ENCODE assay signal across 22 mouse cellular contexts in genomic region chr2:172699654-172700053, GRCm38 (mm10).
DNase-seq lines count a peak whose midpoint lies in the region; ATAC-seq and TF ChIP-seq lines count a peak whose summit lies in the region.
"Had no signal": no experiment of that assay in that cellular context is flagged by ENCODE, and none has a peak within 500 bp of the region (broad histone marks: within the 10 kb centered on the region; RNA-seq: fewer than 3 reads in every experiment).

No protein-coding gene starts in this region.

- no peak overlapping the region for H3K4me2 ChIP-seq in stomach, embryonic 14.5 days (replicated peaks; ENCODE audit: low read depth, low read length)
- H3K4me2 ChIP-seq in heart, embryonic 11.5 days, result no peak overlapping the region
- H3K4me2 ChIP-seq: forebrain, embryonic 12.5 days; heart, embryonic 15.5 days; hindbrain, embryonic 13.5 days had no signal

- H3K27me3 ChIP-seq in heart, embryonic 10.5 days (ENCODE audit: insufficient read depth, poor library complexity, severe bottlenecking), result peaks cover 4% of the 10 kb centered on the region; the same call in 1 of the 2 replicates
- no peaks in the 10 kb centered on the region for H3K27me3 ChIP-seq in heart, adult 2 months (ENCODE audit: control insufficient read depth, insufficient read depth, low read length)
- H3K27me3 ChIP-seq in stomach, embryonic 14.5 days (ENCODE audit: control insufficient read depth, insufficient read depth, low read length), result no peaks in the 10 kb centered on the region
- H3K27me3 ChIP-seq in heart, embryonic 11.5 days (ENCODE audit: control insufficient read depth, insufficient read depth, low read length), result no peaks in the 10 kb centered on the region; the same call in 1 of the 2 replicates
- H3K27me3 ChIP-seq: heart, embryonic 15.5 days had no signal

- TF ChIP-seq EP300 in heart, adult 2 months (IDR thresholded peaks at IDR 0.05; ENCODE audit: insufficient read depth, low read depth, low read length), result no peak

- no peak for TF ChIP-seq CTCF in heart, adult 2 months (IDR thresholded peaks at IDR 0.05)

- 79% methylated on average over 4 of the region's 4 CpGs for WGBS in heart, embryonic 10.5 days
- WGBS in heart, adult 2 months, result 73% methylated on average over 4 of the region's 4 CpGs
- WGBS in stomach, embryonic 14.5 days, result 79% methylated on average over 4 of the region's 4 CpGs
- WGBS in heart, embryonic 11.5 days (ENCODE audit: insufficient replicate concordance), result 83% methylated on average over 4 of the region's 4 CpGs

- 0 out of 2 replicates have a peak overlapping the region, but pooled peaks have one; percentile 3 for H3K27ac ChIP-seq in heart, embryonic 10.5 days
- H3K27ac ChIP-seq in heart, adult 2 months, result no peak overlapping the region
- H3K27ac ChIP-seq in stomach, embryonic 14.5 days (ENCODE audit: low read length), result no peak overlapping the region
- no peak overlapping the region for H3K27ac ChIP-seq in heart, embryonic 11.5 days (ENCODE audit: low read depth, low read length)
- H3K27ac ChIP-seq: gastrocnemius, adult 2 months; heart, embryonic 15.5 days; hindbrain, embryonic 13.5 days; hindbrain, postnatal 0 days had no signal

- H3K9ac ChIP-seq in heart, adult 2 months (ENCODE audit: low read depth, low read length), result no peak overlapping the region
- no peak overlapping the region for H3K9ac ChIP-seq in stomach, embryonic 14.5 days (replicated peaks; ENCODE audit: low read depth, low read length)
- no peak overlapping the region for H3K9ac ChIP-seq in heart, embryonic 11.5 days (ENCODE audit: low read depth, low read length)
- H3K9ac ChIP-seq: forebrain, embryonic 12.5 days; heart, embryonic 15.5 days; hindbrain, embryonic 13.5 days had no signal

- H3K9me3 ChIP-seq in heart, embryonic 10.5 days, result no peaks in the 10 kb centered on the region
- no peaks in the 10 kb centered on the region for H3K9me3 ChIP-seq in stomach, embryonic 14.5 days (ENCODE audit: control insufficient read depth, low read depth, low read length)
- no peaks in the 10 kb centered on the region for H3K9me3 ChIP-seq in heart, embryonic 11.5 days (replicated peaks; ENCODE audit: control insufficient read depth, low read length)
- H3K9me3 ChIP-seq: forebrain, embryonic 12.5 days; heart, embryonic 15.5 days; hindbrain, embryonic 13.5 days had no signal

- no peak for DNase-seq in heart, embryonic 10.5 days (ENCODE audit: low spot score)
- DNase-seq in heart, adult 2 months, result no peak
- peak; percentile 29 for DNase-seq in 3T3-L1 (ENCODE audit: low read depth, low spot score)
- DNase-seq in brain, adult 2 months (ENCODE audit: low read depth, low spot score), result peak; percentile 11
- DNase-seq in ovary, postnatal 14 days (ENCODE audit: low spot score), result no peak
- no peak for DNase-seq in testis, postnatal 10 days (ENCODE audit: low spot score)
- DNase-seq: adrenal gland, adult 2 months; B cell, adult 2 months; cerebellum, adult 11-12 months; cerebellum, adult 9-10 months; cerebellum, postnatal 25 days; gastrocnemius, adult 2 months; gastrocnemius, postnatal 25 days; heart, postnatal 14 days; kidney, adult 2 months had no signal

- H3K4me1 ChIP-seq in heart, embryonic 10.5 days, result peaks cover 9% of the 10 kb centered on the region
- no peaks in the 10 kb centered on the region for H3K4me1 ChIP-seq in heart, adult 2 months (ENCODE audit: control insufficient read depth, insufficient read depth, low read length)
- no peaks in the 10 kb centered on the region for H3K4me1 ChIP-seq in stomach, embryonic 14.5 days (ENCODE audit: control insufficient read depth, insufficient read depth, low read length)
- H3K4me1 ChIP-seq in heart, embryonic 11.5 days (ENCODE audit: control insufficient read depth, insufficient read depth, low read length), result no peaks in the 10 kb centered on the region
- H3K4me1 ChIP-seq: heart, embryonic 15.5 days; hindbrain, embryonic 13.5 days had no signal

- H3K79me2 ChIP-seq in heart, adult 2 months (replicated peaks; ENCODE audit: control insufficient read depth, insufficient read depth, low read length), result no peaks in the 10 kb centered on the region

- intact Hi-C loops in heart, adult 2 months (cut with DNase I), result no loop called here

- no peaks in the 10 kb centered on the region for H3K36me3 ChIP-seq in heart, embryonic 10.5 days
- H3K36me3 ChIP-seq in heart, adult 2 months (ENCODE audit: control insufficient read depth, insufficient read depth, low read length), result no peaks in the 10 kb centered on the region
- H3K36me3 ChIP-seq in stomach, embryonic 14.5 days (ENCODE audit: control insufficient read depth, insufficient read depth, low read length), result no peaks in the 10 kb centered on the region
- H3K36me3 ChIP-seq in heart, embryonic 11.5 days (ENCODE audit: control insufficient read depth, insufficient read depth, low read length), result no peaks in the 10 kb centered on the region
- H3K36me3 ChIP-seq: forebrain, embryonic 12.5 days; heart, embryonic 15.5 days; hindbrain, embryonic 13.5 days had no signal

- ATAC-seq in stomach, embryonic 14.5 days (ENCODE audit: insufficient number of reproducible peaks, insufficient read depth, low FRiP score, low read depth), result 0 out of 2 replicates have a peak, but pooled peaks have one; percentile 49
- no peak for ATAC-seq in heart, embryonic 11.5 days (replicated peaks; ENCODE audit: insufficient number of reproducible peaks, low FRiP score, low TSS enrichment)
- ATAC-seq: CD4-positive, CD25-positive, alpha-beta regulatory T cell, adult 4 months; hindbrain, postnatal 0 days had no signal

- H3K4me3 ChIP-seq in heart, embryonic 10.5 days, result no peak overlapping the region
- H3K4me3 ChIP-seq in heart, adult 2 months, result no peak overlapping the region
- H3K4me3 ChIP-seq in stomach, embryonic 14.5 days (ENCODE audit: low read depth, low read length), result no peak overlapping the region
- no peak overlapping the region for H3K4me3 ChIP-seq in heart, embryonic 11.5 days (ENCODE audit: low read depth, low read length)
- H3K4me3 ChIP-seq: forebrain, embryonic 12.5 days; gastrocnemius, adult 2 months; heart, embryonic 15.5 days; hindbrain, embryonic 13.5 days had no signal

- no peak for TF ChIP-seq POLR2A in heart, adult 2 months (IDR thresholded peaks at IDR 0.05; ENCODE audit: insufficient read depth, low read depth, low read length)

Comparison
In these comparisons a context has a peak if more than half of its experiments do, and no peak if none do; other contexts are left out.
1. DNase-seq: peak in 3T3-L1 (single experiment) and brain, adult 2 months (single experiment); none in heart, embryonic 10.5 days (single experiment), heart, adult 2 months (0 of 2), ovary, postnatal 14 days (single experiment) and testis, postnatal 10 days (single experiment).